Mouse (Mus musculus) hindbrain, embryonic 16.5 days (tissue): Measurements from ENCODE around the gene Ccdc170. TPM values are rescaled to one million over a fixed set of nuclear protein-coding genes. Genes with fewer than 3 reads are reported as not detected.

Experiments
- ATAC-seq: fragments of 200-750 bp; cut with Nextera tagmentation; 2 replicates; pipeline ENCODE4 v1.8.0; 2017; ENCODE audit warnings: moderate TSS enrichment, moderate library complexity
- H3K27ac ChIP-seq: fragments of 300-500 bp; sonication (generic); 2 replicates; pipeline ENCODE4 v1.5.1; 2014; ENCODE audit warnings: low read depth, mild to moderate bottlenecking, control low read depth, low read length, moderate library complexity
- H3K27me3 ChIP-seq: fragments of 300-500 bp; sonication (generic); replicated peaks from 2 replicates; pipeline ENCODE4 v1.6.1; 2014; ENCODE audit warnings: low read length; ENCODE audit not compliant: control insufficient read depth, insufficient read depth
- H3K36me3 ChIP-seq: fragments of 300-500 bp; sonication (generic); 2 replicates; pipeline ENCODE4 v1.6.1; 2014; ENCODE audit warnings: mild to moderate bottlenecking, low read length, moderate library complexity, mixed read lengths; ENCODE audit not compliant: control insufficient read depth, insufficient read depth
- H3K4me1 ChIP-seq: fragments of 300-500 bp; sonication (generic); 2 replicates; pipeline ENCODE4 v1.6.1; 2014; ENCODE audit warnings: low read depth, low read length; ENCODE audit not compliant: control insufficient read depth, insufficient read depth
- H3K4me2 ChIP-seq: fragments of 300-500 bp; sonication (generic); 2 replicates; pipeline ENCODE4 v1.6.1; 2014; ENCODE audit warnings: mild to moderate bottlenecking, low read length, control low read depth, moderate library complexity
- H3K4me3 ChIP-seq: fragments of 300-500 bp; sonication (generic); 2 replicates; pipeline ENCODE4 v1.5.1; 2014; ENCODE audit warnings: mild to moderate bottlenecking, low read length, control low read depth, moderate library complexity
- H3K9ac ChIP-seq: fragments of 300-500 bp; sonication (generic); 2 replicates; pipeline ENCODE4 v1.6.1; 2014; ENCODE audit warnings: low read depth, mild to moderate bottlenecking, control low read depth, low read length, moderate library complexity
- H3K9me3 ChIP-seq: fragments of 300-500 bp; sonication (generic); 2 replicates; pipeline ENCODE4 v1.6.1; 2014; ENCODE audit warnings: mild to moderate bottlenecking, low read length, moderate library complexity; ENCODE audit not compliant: control insufficient read depth
- WGBS: fragments of 180-500 bp; shearing (Covaris S2); extraction: QIAGEN DNeasy Blood & Tissue Kit; methylation state at CpG from one replicate; pipeline ENCODE4 v1.1.7; 2014; 5-methylcytosine and 5-hydroxymethylcytosine counted together
- polyA plus RNA-seq: library from polyadenylated mRNA; unstranded; fragments of >200 nt; fragmentation: Nextera tagmentation; extraction: Ambion mirVana; gene quantifications from 2 replicates; pipeline ENCODE4 v1.2.1, GENCODE M21; 2015

The Ccdc170 gene
- polyA plus RNA-seq, 1 experiment from 2014 or later, result 0.54 TPM

- no peak for ATAC-seq
- H3K9ac ChIP-seq, result no peak overlapping the region
- no peak overlapping the region for H3K4me3 ChIP-seq
- no peaks in the 10 kb centered on the region for H3K9me3 ChIP-seq
- H3K4me1 ChIP-seq, result no peaks in the 10 kb centered on the region
- no peak overlapping the region for H3K27ac ChIP-seq
- H3K27me3 ChIP-seq, result no peaks in the 10 kb centered on the region
- H3K4me2 ChIP-seq, result no peak overlapping the region
- WGBS, result 72% methylated on average over 3 of the region's 3 CpGs
- H3K36me3 ChIP-seq, result no peaks in the 10 kb centered on the region
Measured at GRCm38 (mm10) chr10:4475431-4475830, 6.9 kb upstream of the Ccdc170 start.

DNA sequence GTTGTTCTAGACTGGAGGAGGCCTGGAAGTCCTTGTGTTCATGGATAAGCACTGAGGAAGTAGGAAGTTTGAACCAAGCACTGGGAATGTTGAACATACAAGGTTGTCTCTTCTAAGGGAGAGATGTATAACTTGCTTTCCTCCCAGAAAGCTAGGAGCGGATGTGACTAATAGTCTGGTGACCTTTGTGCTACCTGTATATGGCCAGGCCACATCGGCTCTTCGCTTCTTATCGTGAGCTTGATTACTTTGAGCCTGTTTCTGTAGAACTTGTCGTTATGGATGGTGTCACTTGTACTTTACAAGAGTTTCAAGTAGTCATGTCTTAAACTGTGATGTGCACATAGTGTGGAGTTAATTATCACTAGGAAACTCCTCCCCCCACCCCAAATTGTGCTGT, 5.7 kb upstream of the Ccdc170 start:
- Histone ChIP-seq H3K27ac (no peak overlapping the region), H3K36me3 (no peaks in the 10 kb centered on the region), H3K4me1 (no peaks in the 10 kb centered on the region), H3K9ac (no peak overlapping the region), H3K9me3 (no peaks in the 10 kb centered on the region), H3K27me3 (no peaks in the 10 kb centered on the region), H3K4me3 (no peak overlapping the region), H3K4me2 (no peak overlapping the region)
- WGBS, result 97% methylated on average over 5 of the region's 5 CpGs
- ATAC-seq, result no peak

DNA sequence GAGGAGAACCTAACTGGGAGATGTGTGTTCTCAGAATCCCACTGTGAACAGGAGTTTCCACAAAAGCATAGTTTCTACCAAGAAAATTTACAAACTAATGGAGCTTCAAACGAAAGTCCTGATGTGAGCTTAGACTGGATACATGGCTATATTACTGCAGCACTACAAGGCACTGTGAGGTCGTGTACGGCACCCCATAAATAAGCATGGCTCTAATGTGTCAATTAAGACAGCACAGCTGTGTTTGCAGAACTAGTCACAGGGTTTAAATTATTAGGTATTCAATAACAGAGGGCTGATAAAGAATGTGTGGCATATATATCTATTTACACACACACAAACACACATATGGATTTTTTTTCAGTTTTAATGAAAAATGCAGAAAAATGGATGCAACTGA, 1.4 kb upstream of the Ccdc170 start:
- Histone ChIP-seq H3K9ac (no peak overlapping the region), H3K36me3 (no peaks in the 10 kb centered on the region)

GRCm38 (mm10) chr10:4481695-4482094, 607 bp upstream of the Ccdc170 start:
- no peak overlapping the region for H3K27ac ChIP-seq
- ATAC-seq, result no peak
- H3K36me3 ChIP-seq, result no peaks in the 10 kb centered on the region
- H3K4me2 ChIP-seq, result no peak overlapping the region
- no peaks in the 10 kb centered on the region for H3K4me1 ChIP-seq
- 86% methylated on average over 8 of the region's 8 CpGs for WGBS
- H3K27me3 ChIP-seq, result no peaks in the 10 kb centered on the region
- no peak overlapping the region for H3K9ac ChIP-seq
- H3K4me3 ChIP-seq, result no peak overlapping the region
- H3K9me3 ChIP-seq, result no peaks in the 10 kb centered on the region

More for the DNA sequence above, 1.4 kb upstream of the Ccdc170 start:
- no peaks in the 10 kb centered on the region for H3K9me3 ChIP-seq
- 75% methylated on average over 3 of the region's 3 CpGs for WGBS
- no peak overlapping the region for H3K27ac ChIP-seq
- no peak overlapping the region for H3K4me2 ChIP-seq
- no peak for ATAC-seq
- H3K4me3 ChIP-seq, result no peak overlapping the region
- no peaks in the 10 kb centered on the region for H3K27me3 ChIP-seq
- H3K4me1 ChIP-seq, result no peaks in the 10 kb centered on the region

GRCm38 (mm10) chr10:4483848-4484247, 1.5 kb downstream of the Ccdc170 start:
- no peak overlapping the region for H3K4me2 ChIP-seq

DNA sequence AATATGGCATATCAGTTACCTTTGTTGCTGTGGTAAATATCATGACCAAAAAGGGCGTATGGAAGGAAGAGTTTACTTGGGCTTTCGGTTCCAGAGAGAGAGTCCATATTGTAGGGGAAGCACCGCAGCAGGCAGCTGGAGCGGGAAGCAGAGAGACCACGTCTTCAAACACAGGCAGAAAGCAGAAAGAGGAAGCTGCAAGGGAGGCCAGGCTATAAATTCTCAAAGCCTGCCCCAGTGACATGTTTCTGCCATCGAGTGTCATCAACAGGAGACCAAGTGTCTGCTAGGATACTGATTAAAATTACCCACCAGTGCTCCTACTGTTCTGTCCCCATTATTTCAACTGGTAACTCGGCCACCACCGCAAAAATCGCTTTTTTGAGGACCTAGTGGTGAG, 2.7 kb downstream of the Ccdc170 start:
- Histone ChIP-seq H3K4me3 (no peak overlapping the region), H3K9ac (no peak overlapping the region), H3K27me3 (no peaks in the 10 kb centered on the region), H3K27ac (no peak overlapping the region), H3K4me2 (no peak overlapping the region), H3K9me3 (no peaks in the 10 kb centered on the region), H3K36me3 (no peaks in the 10 kb centered on the region), H3K4me1 (no peaks in the 10 kb centered on the region)
- 83% methylated on average over 9 of the region's 9 CpGs for WGBS
- no peak for ATAC-seq

More at GRCm38 (mm10) chr10:4483848-4484247, 1.5 kb downstream of the Ccdc170 start:
- no peak for ATAC-seq
- no peak overlapping the region for H3K4me3 ChIP-seq
- no peak overlapping the region for H3K27ac ChIP-seq
- no peaks in the 10 kb centered on the region for H3K27me3 ChIP-seq
- no peaks in the 10 kb centered on the region for H3K4me1 ChIP-seq
- H3K9ac ChIP-seq, result no peak overlapping the region
- WGBS, result 100% methylated on average over 1 of the region's 1 CpGs
- no peaks in the 10 kb centered on the region for H3K36me3 ChIP-seq
- no peaks in the 10 kb centered on the region for H3K9me3 ChIP-seq

DNA sequence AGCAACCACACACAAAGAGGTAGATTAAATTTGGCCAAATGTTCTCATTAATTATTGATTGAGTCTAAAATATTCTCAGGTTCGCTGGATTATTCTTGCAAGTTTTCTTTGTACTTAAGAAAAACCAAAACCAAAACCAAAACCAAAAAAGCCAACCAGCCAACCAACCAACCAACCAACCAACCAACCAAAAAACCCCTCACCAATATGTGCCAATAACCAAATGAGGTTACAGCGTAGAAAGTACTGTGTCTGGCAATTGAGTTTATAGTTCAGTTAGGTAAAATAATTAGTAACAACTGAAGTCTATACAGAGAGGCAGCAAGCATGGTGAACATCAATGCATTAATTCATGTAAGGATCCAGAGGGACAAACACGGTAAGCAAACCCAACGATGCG, 7.6 kb downstream of the Ccdc170 start:
- Histone ChIP-seq H3K9me3 (no peaks in the 10 kb centered on the region), H3K4me3 (no peak overlapping the region), H3K27me3 (no peaks in the 10 kb centered on the region), H3K4me1 (no peaks in the 10 kb centered on the region), H3K4me2 (no peak overlapping the region), H3K9ac (no peak overlapping the region), H3K36me3 (no peaks in the 10 kb centered on the region), H3K27ac (no peak overlapping the region)
- ATAC-seq, result no peak
- WGBS, result 76% methylated on average over 5 of the region's 5 CpGs

GRCm38 (mm10) chr10:4491281-4491680, 9.0 kb downstream of the Ccdc170 start:
- 60% methylated on average over 2 of the region's 3 CpGs for whole genome bisulfite sequencing
- no peak for ATAC-seq
- no peaks in the 10 kb centered on the region for H3K36me3 ChIP-seq
- no peaks in the 10 kb centered on the region for H3K27me3 ChIP-seq
- no peak overlapping the region for H3K9ac ChIP-seq
- H3K4me2 ChIP-seq, result no peak overlapping the region
- H3K4me3 ChIP-seq, result no peak overlapping the region
- H3K27ac ChIP-seq, result no peak overlapping the region
- H3K4me1 ChIP-seq, result no peaks in the 10 kb centered on the region
- no peaks in the 10 kb centered on the region for H3K9me3 ChIP-seq

DNA sequence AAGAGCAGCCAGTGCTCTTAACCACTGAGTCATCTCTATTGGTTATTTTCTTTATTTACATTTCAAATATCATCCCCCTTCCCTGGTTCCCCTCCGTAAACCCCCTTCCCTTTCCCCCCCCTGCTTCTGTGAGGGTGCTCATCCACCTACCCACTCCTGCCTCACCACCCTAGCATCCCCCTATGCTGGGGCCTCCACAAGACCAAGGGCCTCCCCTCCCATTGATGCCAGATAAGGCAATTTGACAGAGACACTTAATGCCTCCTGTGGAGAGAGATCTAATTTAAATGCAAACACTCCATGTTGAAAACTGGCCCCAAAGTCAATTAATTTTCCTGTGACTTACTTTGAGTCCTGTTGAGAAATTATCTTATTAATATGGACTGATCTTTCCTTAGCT, 9.7 kb downstream of the Ccdc170 start:
- no peaks in the 10 kb centered on the region for H3K36me3 ChIP-seq
- H3K4me2 ChIP-seq, result no peak overlapping the region
- H3K4me3 ChIP-seq, result no peak overlapping the region
- H3K9ac ChIP-seq, result no peak overlapping the region
- H3K27ac ChIP-seq, result no peak overlapping the region
- no peak for ATAC-seq
- H3K4me1 ChIP-seq, result no peaks in the 10 kb centered on the region
- WGBS, result 48% methylated on average over 1 of the region's 1 CpGs
- no peaks in the 10 kb centered on the region for H3K9me3 ChIP-seq
- H3K27me3 ChIP-seq, result no peaks in the 10 kb centered on the region

DNA sequence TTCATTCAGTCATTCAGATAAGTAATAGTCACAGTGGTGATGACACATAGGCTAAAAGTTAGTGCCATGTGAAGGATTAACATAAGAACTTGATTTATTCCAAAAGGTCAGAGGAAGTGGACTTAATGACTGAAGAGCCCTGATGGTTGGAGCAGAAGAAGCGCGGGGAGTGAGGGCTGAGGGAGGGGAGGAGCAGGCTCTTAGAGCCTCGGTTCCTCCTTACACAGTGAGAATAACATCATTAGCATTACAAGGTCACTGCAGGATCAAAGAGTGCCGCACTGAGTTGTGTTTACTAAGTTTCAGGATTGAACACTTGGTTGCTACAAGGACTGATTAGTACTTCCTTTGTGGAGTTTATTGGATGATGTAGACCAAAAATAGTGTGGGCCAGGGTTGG, 10.6 kb downstream of the Ccdc170 start:
- H3K4me3 ChIP-seq, result no peak overlapping the region
- H3K9ac ChIP-seq, result no peak overlapping the region
- 12% methylated on average over 4 of the region's 4 CpGs for WGBS
- H3K36me3 ChIP-seq, result no peaks in the 10 kb centered on the region
- ATAC-seq, result no peak
- H3K9me3 ChIP-seq, result no peaks in the 10 kb centered on the region
- no peak overlapping the region for H3K27ac ChIP-seq
- H3K4me2 ChIP-seq, result no peak overlapping the region
- H3K4me1 ChIP-seq, result no peaks in the 10 kb centered on the region
- no peaks in the 10 kb centered on the region for H3K27me3 ChIP-seq
